Mouse (Mus musculus) embryonic stem cell, embryonic (primary cell): ENCODE measurements at regions not wholly inside any gene's neighbourhood (a gene's known extent, or its start where the extent isn't known, plus 50 kb on each side); places are given as distances from the start of the nearest gene placed in this dataset.

Source experiments
- CTCF ChIA-PET, 4 experiments: fragments of 300-600 bp in 2 of 4; fragments of 350-600 bp in 2 of 4; sonication (Branson Sonifier 250); formaldehyde crosslinking; loops; one replicate each; lab custom pipeline; 2022; ENCODE audit warnings: inconsistent platforms in 2 of 4; lab: Charles Lee
- POLR2A ChIA-PET, 4 experiments: fragments of 300-600 bp in 2 of 4; fragments of 350-600 bp in 2 of 4; sonication (Branson Sonifier 250); formaldehyde crosslinking; loops; one replicate each; lab custom pipeline; 2022; ENCODE audit warnings: antibody characterized with exemption in 4 of 4, inconsistent platforms in 1 of 4; lab: Charles Lee

- POLR2A ChIA-PET, result interaction anchor here in 1 of 4 experiments (0.6 kb wide), 1 partner anchor 1956 kb away, joined by 4 read pairs; no protein-coding TSS in a partner anchor
- CTCF ChIA-PET, result no interaction called here
Measured at GRCm38 (mm10) chr4:52211022-52211421, 228.0 kb upstream of the Smc2 start.

DNA sequence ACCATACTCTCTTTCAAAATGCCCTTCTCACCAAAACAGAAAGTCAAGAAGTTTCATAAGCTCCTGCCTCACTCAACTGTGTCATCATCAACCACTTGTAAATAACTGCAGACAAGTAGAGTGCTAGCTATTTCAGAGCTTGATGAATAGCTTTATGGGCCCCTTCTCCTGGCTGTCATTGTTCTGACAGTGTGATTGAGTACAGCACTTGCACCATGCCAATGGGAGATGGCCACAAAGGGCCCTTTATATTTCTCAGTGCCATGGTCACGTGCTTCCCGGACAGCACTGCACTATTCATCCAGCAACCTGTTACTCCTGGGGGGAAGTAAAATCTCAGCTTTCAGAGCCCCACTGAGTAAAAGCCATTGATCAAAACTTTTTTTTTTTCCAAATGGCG is 225.7 kb upstream of the Smc2 start:
- POLR2A ChIA-PET, result no interaction called here

More for the DNA sequence above, 225.7 kb upstream of the Smc2 start:
- CTCF ChIA-PET, result interaction anchor here in 1 of 4 experiments (0.7 kb wide), 1 partner anchor 772 kb away, joined by 3 read pairs; no protein-coding TSS in a partner anchor
